Mouse (Mus musculus): ENCODE data around the gene Spaar.

Spaar gene

GRCm38 (mm10) chr4:43729794-43730550 is at the start of gene Spaar:
Gene Spaar, plus strand, starts transcription at chr4:43730034.
- no peak for DNase-seq (ENCODE audit: low read depth, low spot score)

- no peak for DNase-seq (ENCODE audit: low read depth, low spot score)
Observed at GRCm38 (mm10) chr4:43690021-43690420, 39.8 kb upstream of the Spaar start.

GRCm38 (mm10) chr4:43691026-43691425 is 38.8 kb upstream of the Spaar start:
- DNase-seq (ENCODE audit: low read depth, low spot score), result no peak

- DNase-seq (ENCODE audit: low read depth, low spot score), result no peak
Observed at GRCm38 (mm10) chr4:43693806-43694241, 36.0 kb upstream of the Spaar start.

- no peak for DNase-seq (ENCODE audit: low read depth, low spot score)
Observed at GRCm38 (mm10) chr4:43694439-43695248, 35.2 kb upstream of the Spaar start.

- no peak for DNase-seq (ENCODE audit: low read depth, low spot score)
Observed at GRCm38 (mm10) chr4:43695249-43695671, 34.6 kb upstream of the Spaar start.

GRCm38 (mm10) chr4:43696561-43696960 is 33.3 kb upstream of the Spaar start:
- DNase-seq (ENCODE audit: low read depth, low spot score), result no peak

- DNase-seq (ENCODE audit: low read depth, low spot score), result no peak
Observed at GRCm38 (mm10) chr4:43700707-43701106, 29.1 kb upstream of the Spaar start, which contains the start of gene Olfr70. Gene Olfr70, minus strand, starts transcription at chr4:43700807.

GRCm38 (mm10) chr4:43703439-43703838 is 26.4 kb upstream of the Spaar start:
- DNase-seq (ENCODE audit: low read depth, low spot score), result no peak

GRCm38 (mm10) chr4:43703851-43704250 is 26.0 kb upstream of the Spaar start:
- no peak for DNase-seq (ENCODE audit: low read depth, low spot score)

- DNase-seq (ENCODE audit: low read depth, low spot score), result no peak
Observed at GRCm38 (mm10) chr4:43705991-43706390, 23.8 kb upstream of the Spaar start.

GRCm38 (mm10) chr4:43709869-43710268 is 20.0 kb upstream of the Spaar start, which contains the start of gene Olfr71:
Gene Olfr71, minus strand, starts transcription at chr4:43710255.
- no peak for DNase-seq (ENCODE audit: low read depth, low spot score)

- DNase-seq (ENCODE audit: low read depth, low spot score), result no peak
Observed at GRCm38 (mm10) chr4:43711821-43712220, 18.0 kb upstream of the Spaar start.

- no peak for DNase-seq (ENCODE audit: low read depth, low spot score)
Observed at GRCm38 (mm10) chr4:43713652-43714219, 16.1 kb upstream of the Spaar start.

- no peak for DNase-seq (ENCODE audit: low read depth, low spot score)
Observed at GRCm38 (mm10) chr4:43720491-43721228, 9.2 kb upstream of the Spaar start.

- no peak for DNase-seq (ENCODE audit: low read depth, low spot score)
Observed at GRCm38 (mm10) chr4:43722191-43722590, 7.6 kb upstream of the Spaar start.

- no peak for DNase-seq (ENCODE audit: low read depth, low spot score)
Observed at GRCm38 (mm10) chr4:43724764-43725163, 5.1 kb upstream of the Spaar start.

- no peak for DNase-seq (ENCODE audit: low read depth, low spot score)
Observed at GRCm38 (mm10) chr4:43726228-43726993, 3.4 kb upstream of the Spaar start.

- DNase-seq (ENCODE audit: low read depth, low spot score), result no peak
Observed at GRCm38 (mm10) chr4:43726995-43727394, 2.8 kb upstream of the Spaar start, which contains the start of gene Hrct1. Gene Hrct1, plus strand, starts transcription at chr4:43727188.

- no peak for DNase-seq (ENCODE audit: low read depth, low spot score)
Observed at GRCm38 (mm10) chr4:43727718-43728575, 1.9 kb upstream of the Spaar start.
